Mouse (Mus musculus) limb, embryonic 14.5 days (tissue): ENCODE results near the gene Spns3. TPM values are rescaled to one million over a fixed set of nuclear protein-coding genes. Genes with fewer than 3 reads are reported as not detected.
"Not testable (repeated sequence)": the region's sequence is repeated elsewhere in the genome, so short reads cannot be mapped to it uniquely, and the experiment has no call there.

Experiments used
- ATAC-seq: fragments of 200-750 bp; cut with Nextera tagmentation; 2 replicates; pipeline ENCODE4 v1.8.0; 2017; ENCODE audit warnings: low read depth, moderate number of reproducible peaks, moderate TSS enrichment; ENCODE audit not compliant: low FRiP score
- DNase-seq: peaks from one replicate; pipeline ENCODE4 v3.0.0-alpha.2; 2015; ENCODE audit warnings: low spot score
- H3K27ac ChIP-seq: fragments of 300-500 bp; sonication (generic); replicated peaks from 2 replicates; pipeline ENCODE4 v1.5.1; 2014; ENCODE audit warnings: low read depth, mild to moderate bottlenecking, low read length, moderate library complexity, mixed read lengths
- H3K27me3 ChIP-seq: fragments of 300-500 bp; sonication (generic); 2 replicates; pipeline ENCODE4 v1.6.1; 2014; ENCODE audit warnings: low read length, mixed read lengths; ENCODE audit not compliant: control insufficient read depth, insufficient read depth
- H3K36me3 ChIP-seq: fragments of 300-500 bp; sonication (generic); 2 replicates; pipeline ENCODE4 v1.6.1; 2014; ENCODE audit warnings: mild to moderate bottlenecking, low read length, moderate library complexity, mixed read lengths; ENCODE audit not compliant: control insufficient read depth, insufficient read depth
- H3K4me1 ChIP-seq: fragments of 300-500 bp; sonication (generic); 2 replicates; pipeline ENCODE4 v1.6.1; 2014; ENCODE audit warnings: antibody characterized with exemption, low read length, mixed read lengths; ENCODE audit not compliant: control insufficient read depth, insufficient read depth
- H3K4me2 ChIP-seq: fragments of 300-500 bp; sonication (generic); replicated peaks from 2 replicates; pipeline ENCODE4 v1.6.1; 2014; ENCODE audit warnings: low read depth, mild to moderate bottlenecking, low read length, moderate library complexity; ENCODE audit not compliant: severe bottlenecking
- H3K4me3 ChIP-seq: fragments of 300-500 bp; sonication (generic); replicated peaks from 2 replicates; pipeline ENCODE4 v1.5.1; 2014; ENCODE audit warnings: low read length
- H3K9ac ChIP-seq: fragments of 300-500 bp; sonication (generic); 2 replicates; pipeline ENCODE4 v1.6.1; 2014; ENCODE audit warnings: mild to moderate bottlenecking, low read depth, low read length, moderate library complexity; ENCODE audit not compliant: severe bottlenecking
- H3K9me3 ChIP-seq: fragments of 300-500 bp; sonication (generic); 2 replicates; pipeline ENCODE4 v1.6.1; 2016; ENCODE audit warnings: low read length; ENCODE audit not compliant: control insufficient read depth
- POLR2A ChIP-seq: fragments of 200-500 bp; IDR thresholded peaks from 2 replicates; pipeline ENCODE4 v1.8.0; 2012; ENCODE audit warnings: inconsistent platforms, mild to moderate bottlenecking, moderate library complexity, borderline replicate concordance; ENCODE audit not compliant: insufficient read depth, insufficient read length; ENCODE audit errors: extremely low read depth
- WGBS: fragments of 180-500 bp; shearing (Covaris S2); extraction: QIAGEN DNeasy Blood & Tissue Kit; methylation state at CpG from one replicate; pipeline ENCODE4 v1.1.7; 2014; 5-methylcytosine and 5-hydroxymethylcytosine counted together
- polyA plus RNA-seq, 2 experiments: library from polyadenylated mRNA; depleted of rRNA in 1 of 2; stranded (reverse) in 1 of 2; unstranded in 1 of 2; fragments of >200 nt; fragmentation: Nextera tagmentation in 1 of 2; extraction: Ambion mirVana in 1 of 2; gene quantifications; 2 replicates each; pipeline versions ENCODE4 v1.2.1 to v1.2.3; 2012 to 2014

Gene Spns3
- polyA plus RNA-seq, 2 experiments, result 0.41 to 0.62 TPM

DNA sequence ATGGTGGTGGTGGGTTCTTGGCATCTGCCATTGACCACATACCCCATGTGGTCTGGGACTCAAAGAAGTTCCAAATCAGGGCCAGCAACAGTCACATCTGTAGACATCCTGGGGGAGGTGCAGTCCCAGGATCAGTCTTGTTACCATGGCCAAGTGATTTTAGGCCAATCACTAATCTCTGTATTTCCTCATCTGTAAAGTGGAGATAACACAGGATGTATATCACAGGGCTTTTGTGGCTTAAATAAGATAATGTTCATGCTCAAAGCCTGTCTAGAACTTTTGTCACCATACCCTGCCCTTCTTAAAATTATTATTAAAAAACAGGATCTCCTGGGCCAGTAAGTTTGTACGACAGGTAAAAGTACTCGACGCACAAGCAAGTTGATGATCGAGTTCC lies 6.2 kb upstream of the Spns3 start:
- no peaks in the 10 kb centered on the region for H3K27me3 ChIP-seq
- H3K4me2 ChIP-seq, result no peak overlapping the region
- no peaks in the 10 kb centered on the region for H3K36me3 ChIP-seq
- WGBS, result 88% methylated on average over 4 of the region's 4 CpGs
- no peak overlapping the region for H3K4me3 ChIP-seq
- H3K27ac ChIP-seq, result no peak overlapping the region
- no peak overlapping the region for H3K9ac ChIP-seq
- DNase-seq (no peak), ATAC-seq (no peak)
- H3K9me3 ChIP-seq, result no peaks in the 10 kb centered on the region
- TF ChIP-seq POLR2A, result no peak
- no peaks in the 10 kb centered on the region for H3K4me1 ChIP-seq

DNA sequence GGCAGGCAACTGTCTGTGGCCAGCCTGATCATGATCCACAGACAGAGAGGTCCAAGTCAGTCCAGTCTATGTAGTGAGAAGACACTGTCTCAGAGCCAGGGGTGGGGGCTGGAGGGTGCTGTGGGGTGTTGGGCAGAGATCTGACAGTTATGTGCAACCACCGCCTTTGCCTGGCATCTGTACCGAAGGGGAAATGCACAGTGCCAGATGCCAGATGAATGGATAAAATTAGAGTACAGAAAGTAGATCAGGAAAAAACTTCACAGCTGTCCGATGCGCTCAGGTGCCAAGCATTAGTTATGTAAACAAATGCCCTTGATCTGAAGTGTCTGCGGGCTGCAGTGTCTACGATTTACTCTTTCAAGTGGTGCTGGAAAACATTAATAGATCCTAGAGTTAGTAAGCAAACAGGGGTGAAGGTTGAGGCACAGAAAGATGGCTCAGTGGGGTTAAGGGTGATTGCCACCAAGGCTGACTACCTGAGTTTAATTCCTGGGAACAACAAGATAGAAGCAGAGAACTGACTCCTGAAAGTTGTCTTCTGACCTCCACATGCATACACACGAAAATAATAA lies 1.3 kb upstream of the Spns3 start:
- TF ChIP-seq POLR2A, result no peak
- 75% methylated on average over 7 of the region's 7 CpGs for WGBS
- Histone ChIP-seq H3K4me2 (no peak overlapping the region), H3K9me3 (no peaks in the 10 kb centered on the region), H3K27ac (no peak overlapping the region), H3K9ac (no peak overlapping the region), H3K4me3 (no peak overlapping the region), H3K27me3 (no peaks in the 10 kb centered on the region), H3K4me1 (no peaks in the 10 kb centered on the region), H3K36me3 (no peaks in the 10 kb centered on the region)
- ATAC-seq (no peak), DNase-seq (no peak)

DNA sequence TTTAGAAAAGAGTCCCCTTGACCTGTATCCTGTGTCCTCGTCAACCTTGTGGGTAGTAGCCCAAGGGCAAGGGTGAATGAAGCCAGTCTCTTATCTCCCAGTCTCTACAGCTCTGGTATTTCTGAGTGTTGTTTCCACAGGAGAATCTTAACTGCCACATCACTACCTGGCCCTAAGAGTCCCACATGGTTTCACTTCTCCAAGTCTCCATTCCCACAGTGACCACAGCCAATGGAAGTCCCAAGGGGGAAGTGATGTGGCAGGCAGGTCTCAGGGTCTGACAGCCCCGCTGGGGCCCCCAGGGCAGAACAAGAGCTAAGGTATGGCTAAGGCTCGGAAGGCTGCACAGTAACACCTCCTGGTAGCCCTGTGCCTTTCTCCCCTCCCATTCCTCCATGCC lies 3.1 kb downstream of the Spns3 start:
- no peak for TF ChIP-seq POLR2A
- no peak for DNase-seq
- no peak for ATAC-seq
- Histone ChIP-seq H3K27ac (no peak overlapping the region), H3K27me3 (no peaks in the 10 kb centered on the region), H3K4me1 (no peaks in the 10 kb centered on the region), H3K9me3 (no peaks in the 10 kb centered on the region), H3K9ac (no peak overlapping the region), H3K4me3 (no peak overlapping the region), H3K4me2 (no peak overlapping the region), H3K36me3 (no peaks in the 10 kb centered on the region)
- 56% methylated on average over 3 of the region's 3 CpGs for WGBS

DNA sequence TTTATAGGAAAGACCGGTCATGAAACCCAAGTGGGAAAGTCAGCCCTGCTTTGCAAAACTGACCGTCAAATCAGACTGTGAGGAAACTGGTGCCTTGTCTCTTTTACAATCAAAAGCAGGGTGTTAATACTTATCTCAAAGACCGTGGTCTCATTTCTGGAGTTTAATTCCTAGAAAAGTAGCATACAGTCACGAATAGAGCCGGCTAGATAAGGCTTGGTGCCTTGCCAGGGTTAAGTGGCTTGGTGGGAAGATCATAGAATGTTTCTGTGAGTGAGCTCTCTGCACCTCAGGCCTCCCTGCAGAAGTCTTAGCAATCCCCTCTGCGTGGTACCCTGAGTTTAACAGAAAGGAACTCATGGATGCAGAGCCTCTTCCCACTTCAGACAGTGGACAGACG lies 5.6 kb downstream of the Spns3 start:
- DNase-seq (no peak), ATAC-seq (no peak)
- Histone ChIP-seq H3K4me2 (no peak overlapping the region), H3K27ac (no peak overlapping the region), H3K9me3 (no peaks in the 10 kb centered on the region), H3K4me3 (no peak overlapping the region), H3K4me1 (no peaks in the 10 kb centered on the region), H3K27me3 (no peaks in the 10 kb centered on the region), H3K9ac (no peak overlapping the region), H3K36me3 (no peaks in the 10 kb centered on the region)
- whole genome bisulfite sequencing, result 61% methylated on average over 7 of the region's 7 CpGs
- no peak for TF ChIP-seq POLR2A

DNA sequence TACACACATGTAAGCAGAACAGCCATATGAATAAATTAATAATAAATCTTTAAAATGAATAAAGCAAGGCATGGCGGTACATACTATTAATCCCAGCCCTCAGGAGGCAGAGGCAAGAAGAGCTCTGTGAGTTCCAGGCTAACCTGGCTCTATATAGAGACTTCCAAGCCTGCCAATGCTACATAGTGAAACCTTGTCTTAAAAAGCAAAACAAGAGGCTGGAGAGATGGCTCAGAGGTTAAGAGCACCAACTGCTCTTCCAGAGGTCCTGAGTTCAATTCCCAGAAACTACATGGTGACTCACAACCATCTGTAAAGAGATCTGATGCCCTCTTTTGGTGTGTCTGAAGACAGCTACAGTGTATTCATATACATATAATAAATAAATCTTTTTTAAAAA lies 6.6 kb downstream of the Spns3 start:
- not testable (repeated sequence) for H3K27ac ChIP-seq, H3K9ac ChIP-seq, H3K4me3 ChIP-seq, DNase-seq, H3K27me3 ChIP-seq, H3K4me2 ChIP-seq, H3K9me3 ChIP-seq, ATAC-seq, H3K36me3 ChIP-seq, H3K4me1 ChIP-seq
- WGBS, result 88% methylated on average over 1 of the region's 1 CpGs

DNA sequence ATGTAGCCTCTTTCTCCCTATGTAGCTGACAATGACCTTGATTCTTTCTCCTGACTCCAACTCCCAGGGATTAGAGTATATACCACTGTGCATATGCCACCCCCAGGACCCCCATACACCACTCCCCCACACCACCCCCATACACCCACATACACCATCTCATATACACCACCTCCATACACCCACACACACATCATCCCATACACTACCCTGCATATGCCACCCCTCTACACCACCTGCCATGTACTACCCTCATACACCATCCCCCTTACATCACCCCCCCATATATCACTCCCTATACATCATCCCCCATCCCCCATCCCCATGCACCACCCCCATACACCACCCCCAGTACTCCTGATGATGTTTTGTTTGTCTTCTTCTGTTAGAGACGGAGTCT lies 7.7 kb downstream of the Spns3 start:
- no peaks in the 10 kb centered on the region for H3K36me3 ChIP-seq
- H3K9ac ChIP-seq, result no peak overlapping the region
- no peak for TF ChIP-seq POLR2A
- no peaks in the 10 kb centered on the region for H3K4me1 ChIP-seq
- H3K4me3 ChIP-seq, result no peak overlapping the region
- no peak for ATAC-seq
- H3K27ac ChIP-seq, result no peak overlapping the region
- WGBS, result 83% methylated on average over 1 of the region's 1 CpGs
- H3K27me3 ChIP-seq, result no peaks in the 10 kb centered on the region
- no peak overlapping the region for H3K4me2 ChIP-seq
- H3K9me3 ChIP-seq, result no peaks in the 10 kb centered on the region
- DNase-seq, result no peak
